Mouse (Mus musculus) bone marrow macrophage, adult 2 months (primary cell): Measurements from ENCODE around the gene Peg3.

ENCODE experiments used
- CTCF ChIP-seq: IDR thresholded peaks from 2 replicates; pipeline ENCODE4 v1.5.1; 2012; ENCODE audit warnings: low read depth, mild to moderate bottlenecking, low read length, moderate library complexity
- POLR2A ChIP-seq: IDR thresholded peaks from 2 replicates; pipeline ENCODE4 v1.6.1; 2012; ENCODE audit warnings: mild to moderate bottlenecking, low read depth, low read length, borderline replicate concordance

GRCm38 (mm10) chr7:6777689-6778088 lies 47.5 kb upstream of the Peg3 start:
- TF ChIP-seq CTCF: no peak
- no peak for TF ChIP-seq POLR2A
